In the genomic region with DNA sequence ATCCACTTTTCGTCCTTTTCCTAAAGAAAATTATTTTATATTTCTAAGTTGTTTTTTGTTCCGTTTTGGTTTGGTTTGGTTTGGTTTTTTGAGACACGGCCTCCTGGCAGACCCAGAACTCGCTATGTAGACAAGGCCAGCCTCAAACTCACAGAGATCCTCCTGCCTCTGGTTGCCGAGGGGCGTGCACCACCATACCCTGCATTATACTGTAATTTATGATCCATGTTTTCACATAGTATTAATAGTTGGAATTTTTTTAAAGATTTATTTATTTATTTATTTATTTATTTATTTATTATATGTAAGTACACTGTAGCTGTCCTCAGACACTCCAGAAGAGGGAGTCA, we compare ENCODE assay signal across 8 mouse cellular contexts. TPM values are rescaled to one million over a fixed set of nuclear protein-coding genes. Genes with fewer than 3 reads are reported as not detected.
A peak's percentile ranks its signal among the peaks of the same experiment; 100 is the strongest.
DNase-seq lines count a peak whose midpoint lies in the region; ATAC-seq and TF ChIP-seq lines count a peak whose summit lies in the region.

No protein-coding gene starts in this region.

- no peak for DNase-seq in gastrocnemius, adult 2 months
- DNase-seq in gastrocnemius, postnatal 10 days = no peak
- no peak for DNase-seq in forebrain, embryonic 14.5 days (ENCODE audit: low spot score)
- no peak for DNase-seq in ovary, postnatal 36 days (ENCODE audit: low spot score)
- no peak for DNase-seq in frontal cortex, postnatal 14 days (ENCODE audit: low spot score in 2 of 2)
- no peak for DNase-seq in right cerebral cortex, postnatal 36 days (ENCODE audit: low spot score in 2 of 2)

- peaks cover 51% of the 10 kb centered on the region for H3K79me2 ChIP-seq in C2C12 (ENCODE audit: control insufficient read depth, insufficient read depth)

- ATAC-seq in forebrain, embryonic 14.5 days = peak; percentile 47
- no peak for ATAC-seq in liver, embryonic 16.5 days (ENCODE audit: low read depth)

- no peak for TF ChIP-seq CTCF in gastrocnemius, adult 2 months (IDR thresholded peaks at IDR 0.05)
- no peak for TF ChIP-seq CTCF in C2C12 (IDR thresholded peaks at IDR 0.05; ENCODE audit: control insufficient read depth, insufficient read depth, insufficient read length)

- no peak overlapping the region for H3ac ChIP-seq in C2C12 (ENCODE audit: control insufficient read depth, insufficient read length, low read depth)

- peaks cover 10% of the 10 kb centered on the region for H3K36me3 ChIP-seq in C2C12 (ENCODE audit: control insufficient read depth, insufficient read depth)
- no peaks in the 10 kb centered on the region for H3K36me3 ChIP-seq in forebrain, embryonic 14.5 days (ENCODE audit: control insufficient read depth, insufficient read depth, low read length)
- H3K36me3 ChIP-seq in liver, embryonic 16.5 days (ENCODE audit: control insufficient read depth, insufficient read depth) = no peaks in the 10 kb centered on the region

- H3K4me1 ChIP-seq in forebrain, embryonic 14.5 days (ENCODE audit: control insufficient read depth, insufficient read depth, low read length) = peaks cover 4% of the 10 kb centered on the region; the same call in 1 of the 2 replicates
- H3K4me1 ChIP-seq in liver, embryonic 16.5 days (ENCODE audit: control insufficient read depth, low read depth, low read length) = peaks cover 13% of the 10 kb centered on the region

- peak overlapping the region; percentile 89 for H3K9ac ChIP-seq in forebrain, embryonic 14.5 days (ENCODE audit: low read length)
- peak overlapping the region; percentile 88 for H3K9ac ChIP-seq in liver, embryonic 16.5 days (ENCODE audit: low read depth, low read length)

- H3K4me2 ChIP-seq in forebrain, embryonic 14.5 days (ENCODE audit: low read length) = peak overlapping the region; percentile 65
- peak overlapping the region; percentile 88 for H3K4me2 ChIP-seq in liver, embryonic 16.5 days (ENCODE audit: low read depth, low read length)

- 16% methylated on average over 6 of the region's 6 CpGs for WGBS in forebrain, embryonic 14.5 days
- 6% methylated on average over 6 of the region's 6 CpGs for WGBS in liver, embryonic 16.5 days (ENCODE audit: insufficient replicate concordance)

- no peaks in the 10 kb centered on the region for H3K9me3 ChIP-seq in forebrain, embryonic 14.5 days (replicated peaks; ENCODE audit: control insufficient read depth, low read length)
- H3K9me3 ChIP-seq in liver, embryonic 16.5 days (replicated peaks; ENCODE audit: control insufficient read depth, low read length) = no peaks in the 10 kb centered on the region

- peak overlapping the region; percentile 99 for H3K27ac ChIP-seq in gastrocnemius, adult 2 months
- 0 out of 2 replicates have a peak overlapping the region, but pooled peaks have one; percentile 91 for H3K27ac ChIP-seq in forebrain, embryonic 14.5 days (ENCODE audit: low read depth, low read length)
- peak overlapping the region; percentile 72 for H3K27ac ChIP-seq in liver, embryonic 16.5 days (ENCODE audit: low read length)

- H3K27me3 ChIP-seq in C2C12 (ENCODE audit: control insufficient read depth, insufficient read depth, insufficient read length) = no peaks in the 10 kb centered on the region
- no peaks in the 10 kb centered on the region for H3K27me3 ChIP-seq in forebrain, embryonic 14.5 days (replicated peaks; ENCODE audit: control insufficient read depth, insufficient read depth, low read length)
- no peaks in the 10 kb centered on the region for H3K27me3 ChIP-seq in liver, embryonic 16.5 days (ENCODE audit: control insufficient read depth, insufficient read depth, low read depth, low read length)

- intact Hi-C loops in gastrocnemius, adult 2 months (cut with DNase I) = loop anchor here (2.0 to 5.0 kb wide), 2 partner anchors 22 to 40 kb away; no protein-coding TSS in a partner anchor

- H3K4me3 ChIP-seq in gastrocnemius, adult 2 months = peak overlapping the region; percentile 93
- peak overlapping the region; percentile 30 for H3K4me3 ChIP-seq in C2C12 (ENCODE audit: insufficient read depth, poor library complexity, severe bottlenecking)
- H3K4me3 ChIP-seq in forebrain, embryonic 14.5 days (ENCODE audit: low read depth, low read length) = peak overlapping the region; percentile 75
- peak overlapping the region; percentile 86 for H3K4me3 ChIP-seq in liver, embryonic 16.5 days (ENCODE audit: low read depth, low read length)

- peaks cover 15% of the 10 kb centered on the region for H3K79me3 ChIP-seq in C2C12 (ENCODE audit: low read depth)

TF ChIP-seq in C2C12, 6 proteins besides CTCF, POLR2A, EP300 and RAD21:
- TF ChIP-seq FOSL1 (IDR thresholded peaks at IDR 0.05; ENCODE audit: insufficient read depth, low read length, poor library complexity, severe bottlenecking) (no peak), MAX (IDR thresholded peaks at IDR 0.05) (no peak), MYOG (IDR thresholded peaks at IDR 0.05; ENCODE audit: control insufficient read depth, extremely low read depth, insufficient read length) (no peak), CEBPB (IDR thresholded peaks at IDR 0.05; ENCODE audit: low read depth) (no peak)

RNA-seq across cellular contexts. Expression of a gene that starts 0.4 kb away (rescaled TPM):
- 10 to 100 TPM; 42.2 to 48.9 TPM for total RNA-seq in gastrocnemius, adult 2 months (2021)
- total RNA-seq in gastrocnemius, postnatal 10 days (2021) = 10 to 100 TPM; 29.1 to 42.0 TPM
- 22.3 TPM for polyA plus RNA-seq in C2C12 (2012; fragmentation: generic; extraction: Trizol)
- 16.0 and 20.9 TPM in 2 replicates for polyA plus RNA-seq in forebrain, embryonic 14.5 days (2014; fragmentation: Nextera tagmentation; extraction: Ambion mirVana)
- 8.4 and 9.4 TPM in 2 replicates for polyA plus RNA-seq in liver, embryonic 16.5 days (2015; fragmentation: Nextera tagmentation; extraction: Ambion mirVana)

RNA-seq across cellular contexts. Expression of a gene that starts 25.7 kb away (rescaled TPM):
- total RNA-seq in gastrocnemius, adult 2 months (2021) = 10 to 100 TPM; 10.7 to 14.0 TPM
- 10 to 100 TPM; 23.6 to 27.1 TPM for total RNA-seq in gastrocnemius, postnatal 10 days (2021)
- 91.3 TPM for polyA plus RNA-seq in C2C12 (2012; fragmentation: generic; extraction: Trizol)
- 100 and 136 TPM in 2 replicates for polyA plus RNA-seq in forebrain, embryonic 14.5 days (2014; fragmentation: Nextera tagmentation; extraction: Ambion mirVana)
- 43.5 and 43.9 TPM in 2 replicates for polyA plus RNA-seq in liver, embryonic 16.5 days (2015; fragmentation: Nextera tagmentation; extraction: Ambion mirVana)

RNA-seq across cellular contexts. Expression of a gene that starts 40.9 kb away (rescaled TPM):
- 1,000 to 10,000 TPM; 2,835 to 2,943 TPM for total RNA-seq in gastrocnemius, adult 2 months (2021)
- total RNA-seq in gastrocnemius, postnatal 10 days (2021) = 1,000 to 10,000 TPM; 2,411 to 2,775 TPM
- polyA plus RNA-seq in C2C12 (2012; fragmentation: generic; extraction: Trizol) = 3.3 TPM
- 2.1 TPM in 2 replicates for polyA plus RNA-seq in forebrain, embryonic 14.5 days (2014; fragmentation: Nextera tagmentation; extraction: Ambion mirVana)
- 7.7 and 15.3 TPM in 2 replicates for polyA plus RNA-seq in liver, embryonic 16.5 days (2015; fragmentation: Nextera tagmentation; extraction: Ambion mirVana)

RNA-seq across cellular contexts. Expression of a gene that starts 47.1 kb away (rescaled TPM):
- 100 to 1,000 TPM in 1 of 2 experiments, 10 to 100 TPM in 1; 92.2 to 109 TPM for total RNA-seq in gastrocnemius, adult 2 months (2021)
- 10 to 100 TPM; 84.8 to 90.6 TPM for total RNA-seq in gastrocnemius, postnatal 10 days (2021)
- polyA plus RNA-seq in C2C12 (2012; fragmentation: generic; extraction: Trizol) = 150 TPM
- polyA plus RNA-seq in forebrain, embryonic 14.5 days (2014; fragmentation: Nextera tagmentation; extraction: Ambion mirVana) = 202 and 235 TPM in 2 replicates
- 85.2 and 88.3 TPM in 2 replicates for polyA plus RNA-seq in liver, embryonic 16.5 days (2015; fragmentation: Nextera tagmentation; extraction: Ambion mirVana)

Comparison
In these comparisons a context has a peak if more than half of its experiments do, and no peak if none do; other contexts are left out.
1. H3K4me3 ChIP-seq: peak in every context shown above with its lines; median percentile 93 in gastrocnemius, adult 2 months; 86 in liver, embryonic 16.5 days; 75 in forebrain, embryonic 14.5 days; 30 in C2C12.